Mouse (Mus musculus) layer of hippocampus, adult 8-10 months (tissue): ENCODE data around the gene Commd4. TPM values are rescaled to one million over a fixed set of nuclear protein-coding genes. Genes with fewer than 3 reads are reported as not detected.
A peak's percentile ranks its signal among the peaks of the same experiment; 100 is the strongest.
"Not testable (repeated sequence)": the region's sequence is repeated elsewhere in the genome, so short reads cannot be mapped to it uniquely, and the experiment has no call there.

Source experiments
- DNase-seq, 2 experiments: peaks; one replicate each; pipeline ENCODE4 v3.0.0; 2022; ENCODE audit warnings: low spot score in 2 of 2
- total RNA-seq, 4 experiments: library from RNA; stranded (reverse); gene quantifications; 2 replicates each; pipeline ENCODE4 v1.2.4; 2022

The Commd4 gene
- 10 to 100 TPM; 89.4 to 97.5 (median 92.1) TPM for total RNA-seq

GRCm38 (mm10) chr9:57158013-57158470, at the start of gene Commd4:
Gene Commd4 (minus strand): TSS chr9:57158331.
- DNase-seq: peak; percentile 94 to 95

DNA sequence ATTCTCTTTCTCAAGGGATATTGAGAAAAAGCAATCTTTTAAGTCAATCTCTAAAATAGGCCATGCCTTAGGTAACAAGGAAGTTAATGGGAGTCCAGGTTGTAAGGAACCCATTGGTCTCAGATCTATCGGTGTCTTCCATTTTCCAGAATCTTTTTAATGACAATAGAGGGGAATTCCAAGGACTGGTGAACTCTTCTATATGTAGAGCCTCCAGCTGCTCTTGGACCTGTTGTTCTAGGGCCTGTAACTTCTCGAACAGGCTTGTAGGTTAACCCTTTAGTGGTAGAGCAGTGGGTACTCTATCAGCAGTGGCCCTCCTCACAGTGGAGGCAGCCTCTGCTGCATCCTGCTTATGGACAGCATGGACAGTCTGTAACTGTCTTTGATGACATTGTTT, 48.8 kb upstream of the Commd4 start:
- no peak for DNase-seq

GRCm38 (mm10) chr9:57203571-57203970, 45.4 kb upstream of the Commd4 start:
- DNase-seq: not testable (repeated sequence)

DNA sequence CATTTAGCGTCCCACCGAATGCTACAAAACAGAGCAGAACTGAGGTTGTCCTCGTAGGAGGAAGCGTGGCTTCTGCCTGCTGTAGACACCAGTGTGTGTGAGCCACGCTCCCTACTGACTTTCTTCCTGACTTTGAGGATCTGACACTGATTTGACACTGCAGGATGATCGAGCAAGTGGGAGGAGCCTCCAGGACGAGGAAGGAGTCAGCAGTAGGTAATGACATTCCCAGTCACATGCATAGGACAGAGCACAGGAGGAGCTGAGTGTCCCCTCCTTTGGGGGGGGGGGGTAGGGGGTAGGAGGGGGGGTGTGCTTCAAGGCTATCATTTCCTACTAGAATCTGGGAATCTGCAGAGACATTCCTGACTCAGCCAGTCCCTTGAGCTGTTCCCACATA, 44.9 kb upstream of the Commd4 start:
- no peak for DNase-seq

DNA sequence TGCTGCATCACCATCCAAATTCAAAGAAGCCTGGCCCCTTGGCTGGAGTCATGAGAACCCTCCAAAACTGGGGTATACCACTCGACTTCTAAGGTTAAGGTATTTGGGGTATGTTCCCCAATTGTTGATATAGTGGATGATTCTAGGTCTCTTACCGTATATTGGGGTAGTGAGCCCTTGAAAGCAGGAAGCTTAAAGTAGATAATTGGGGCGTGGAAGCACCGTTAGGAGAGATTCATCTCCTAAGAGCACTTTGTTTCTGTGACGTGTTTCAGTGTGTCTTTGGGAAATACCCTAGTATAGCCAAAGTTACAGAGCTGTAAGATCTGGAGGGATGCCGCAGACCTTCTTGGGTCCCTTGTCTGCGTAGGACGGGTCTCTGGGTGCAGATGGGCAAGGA, 39.3 kb upstream of the Commd4 start:
- no peak for DNase-seq

DNA sequence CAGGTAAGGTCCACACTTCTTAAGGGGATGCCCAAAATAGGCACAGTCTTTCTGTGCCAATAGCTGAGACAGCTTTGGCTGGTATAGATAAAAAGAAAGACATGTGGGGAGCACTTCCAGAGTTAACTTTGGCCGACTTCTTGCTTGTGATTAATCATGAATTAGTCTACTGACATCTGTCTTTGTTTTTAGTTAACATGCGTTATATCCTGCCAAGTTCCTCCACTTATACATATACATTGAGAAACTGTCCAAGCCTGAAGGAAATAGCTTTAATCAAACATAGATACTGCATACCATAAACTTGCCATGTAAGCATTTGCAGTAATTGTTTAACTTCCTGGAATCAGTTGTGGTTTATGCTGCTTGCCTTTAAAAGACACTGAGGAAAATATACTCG, 38.6 kb upstream of the Commd4 start:
- no peak for DNase-seq

- no peak for DNase-seq
Measured at GRCm38 (mm10) chr9:57168411-57168810, 10.3 kb upstream of the Commd4 start.

- DNase-seq: no peak
Measured at GRCm38 (mm10) chr9:57166173-57166572, 8.0 kb upstream of the Commd4 start.

GRCm38 (mm10) chr9:57163137-57163536, 5.0 kb upstream of the Commd4 start:
- no peak for DNase-seq

- no peak for DNase-seq
Measured at GRCm38 (mm10) chr9:57162496-57162895, 4.4 kb upstream of the Commd4 start.

DNA sequence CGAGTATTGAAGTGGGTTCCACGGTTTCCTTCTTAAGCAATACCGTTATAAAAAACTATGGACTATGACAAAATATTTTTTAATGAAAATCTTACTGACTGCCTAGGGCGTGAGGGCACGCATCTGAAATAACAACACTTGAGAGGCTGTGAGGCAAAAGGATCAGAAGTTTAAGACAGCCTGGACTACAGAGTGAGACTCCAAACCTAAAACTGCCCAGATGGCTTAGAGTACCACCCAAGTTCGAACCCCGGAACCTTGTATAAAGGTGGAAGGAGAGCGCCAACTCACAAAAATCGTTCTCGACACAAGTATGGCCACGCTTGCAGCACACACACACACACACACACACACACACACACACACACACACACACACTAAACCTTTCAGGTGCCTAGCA, 375 bp upstream of the Commd4 start:
- no peak for DNase-seq

DNA sequence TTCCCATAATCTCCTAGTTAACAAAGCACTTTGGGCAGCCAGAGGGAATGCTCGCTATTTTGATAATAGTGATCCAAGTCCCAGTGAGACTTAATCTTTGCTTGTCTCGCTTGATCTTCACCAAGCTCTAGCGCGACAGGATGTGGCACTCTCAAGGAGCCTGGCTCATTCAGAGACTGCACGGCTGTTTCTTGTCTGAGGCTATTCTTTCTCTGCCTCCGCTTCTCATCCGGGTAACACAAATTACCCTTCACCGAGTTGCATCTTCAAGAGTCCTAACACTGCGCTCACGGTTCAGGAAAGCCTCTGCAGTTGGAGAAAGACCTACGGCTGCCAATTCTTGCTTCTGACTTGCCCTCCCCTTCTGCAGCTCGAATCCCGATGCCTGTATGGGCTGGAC, 632 bp downstream of the Commd4 start:
- no peak for DNase-seq

DNA sequence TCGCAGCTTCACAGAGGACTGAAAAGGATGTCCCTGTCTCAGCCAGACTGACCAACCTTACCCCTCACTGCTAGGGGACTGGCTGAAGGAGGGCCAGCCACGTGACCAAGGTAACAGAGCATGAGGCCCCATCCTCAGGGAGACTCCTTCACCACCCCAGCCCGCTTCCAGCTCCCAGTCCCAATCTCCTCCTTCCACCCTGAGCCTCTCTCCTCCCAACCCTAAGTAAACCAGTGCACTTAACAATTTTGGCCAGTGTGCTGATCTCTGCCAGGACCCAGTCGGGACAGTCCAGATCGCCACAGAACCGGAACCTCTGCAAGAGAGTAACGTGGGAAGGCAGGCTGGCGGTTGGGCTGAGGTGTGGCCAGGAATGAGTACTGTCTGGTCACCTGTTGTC, 1.3 kb downstream of the Commd4 start:
- DNase-seq: no peak

GRCm38 (mm10) chr9:57156383-57156782, 1.7 kb downstream of the Commd4 start:
- no peak for DNase-seq

GRCm38 (mm10) chr9:57152331-57152730, 5.8 kb downstream of the Commd4 start:
- no peak for DNase-seq

DNA sequence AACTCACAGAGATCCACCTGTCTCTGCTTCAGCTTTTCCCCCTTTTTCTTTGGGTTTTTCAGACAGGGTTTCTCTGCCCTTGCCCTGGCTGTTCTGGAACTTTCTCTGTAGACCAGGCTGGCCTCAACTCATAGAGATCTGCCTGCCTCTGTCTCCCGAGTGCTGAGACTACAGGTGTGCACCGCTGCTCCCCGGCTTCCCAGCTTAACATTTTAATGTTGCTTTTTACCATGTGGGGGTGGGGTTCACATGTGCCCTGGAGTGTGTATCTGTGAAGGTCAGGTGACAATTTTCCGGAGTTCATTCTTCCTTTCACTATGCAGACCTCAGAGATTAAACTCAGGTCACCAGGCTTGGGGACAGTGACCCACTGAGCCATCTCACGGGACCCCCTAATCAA, 7.9 kb downstream of the Commd4 start:
- DNase-seq: no peak

DNA sequence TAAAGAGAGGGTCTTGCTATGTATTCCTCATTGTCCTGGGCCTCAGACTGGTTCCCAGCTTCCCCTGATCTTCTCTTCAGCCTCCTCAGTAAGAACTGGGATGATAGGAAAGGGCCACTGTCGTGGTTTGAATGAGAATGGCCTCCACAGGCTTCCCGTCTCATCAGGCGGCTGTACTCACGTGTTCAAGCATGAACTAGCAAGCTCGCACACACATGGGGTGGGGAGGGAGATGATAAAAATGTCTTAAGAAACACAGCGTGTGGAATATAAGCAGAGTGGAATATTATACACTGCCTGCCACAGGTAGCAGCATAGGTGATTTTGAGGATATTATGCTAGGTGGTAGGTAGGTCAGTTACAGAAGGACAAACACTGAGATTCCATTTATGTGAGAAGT, 9.1 kb downstream of the Commd4 start:
- no peak for DNase-seq

DNA sequence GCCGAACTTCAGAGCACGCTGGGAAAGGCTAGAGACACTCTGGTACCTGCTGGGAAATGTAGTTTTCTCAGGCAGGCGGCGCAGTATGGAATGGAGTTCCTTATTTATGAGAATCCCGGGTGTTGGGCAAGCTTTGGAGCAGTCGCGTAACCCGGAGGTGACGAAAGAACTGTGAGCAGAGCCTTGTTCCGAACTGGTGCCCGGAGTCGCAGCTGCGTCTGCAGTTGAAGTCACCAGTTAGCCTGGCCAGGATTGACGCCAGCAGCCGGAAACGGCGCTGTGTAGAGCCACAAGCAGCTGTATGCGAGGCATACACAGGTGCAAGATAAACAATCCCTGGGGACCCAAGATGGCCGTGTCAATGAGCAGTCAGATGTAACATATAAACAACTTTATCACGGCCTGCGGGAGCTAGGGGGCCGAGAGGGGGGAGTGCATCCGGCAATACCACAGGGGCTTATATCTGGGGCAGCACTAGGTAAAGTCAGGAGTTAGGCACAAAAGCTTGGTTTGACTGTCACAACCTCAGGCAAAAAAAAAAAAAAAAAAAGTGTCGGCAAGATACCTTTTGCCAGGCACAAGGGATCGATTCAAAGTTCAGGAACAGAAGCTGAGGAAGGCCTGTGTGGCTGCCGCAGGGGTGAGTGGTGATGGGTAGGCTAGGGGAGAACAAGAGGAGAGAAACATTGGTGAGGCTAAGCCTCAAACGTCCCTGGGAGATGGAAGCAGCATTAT, 9.8 kb downstream of the Commd4 start, which contains the start of gene Neil1:
Gene Neil1, minus strand, starts transcription at position 162 of the 735 bp plus-strand sequence.
- peak; percentile 91 to 93 for DNase-seq

- DNase-seq: peak in 1 of 2 experiments; percentile 43
Measured at GRCm38 (mm10) chr9:57147205-57148143, 10.7 kb downstream of the Commd4 start.

DNA sequence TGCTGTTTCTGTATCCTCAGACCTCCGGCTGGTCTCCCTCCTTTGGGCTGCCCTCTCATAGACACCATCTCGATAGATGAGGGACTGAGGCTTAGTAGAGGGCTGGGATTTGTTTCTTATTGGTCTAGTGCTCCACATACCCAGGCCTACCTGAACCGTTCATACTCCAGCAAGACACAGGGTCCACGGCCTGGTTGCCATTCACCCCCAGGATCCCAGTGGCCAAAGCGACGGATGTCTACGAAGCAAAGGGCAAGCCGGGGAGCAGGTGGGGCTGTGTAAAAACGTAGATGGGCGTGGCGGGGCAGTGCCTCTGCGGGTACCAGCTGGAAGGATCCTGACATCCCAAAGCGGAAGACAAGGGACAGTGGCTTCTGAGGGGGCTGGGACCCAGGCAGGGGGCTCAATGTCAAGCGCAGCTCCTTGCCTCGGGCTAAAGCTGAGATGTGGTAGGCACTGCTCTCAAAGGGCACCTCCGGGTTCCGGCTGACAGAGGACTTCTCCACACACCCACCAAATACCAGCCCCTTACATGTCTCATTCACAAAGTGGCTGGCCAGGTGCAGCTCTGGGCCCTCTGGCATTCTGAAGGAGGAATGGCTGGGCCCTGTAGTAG, 11.6 kb downstream of the Commd4 start:
- DNase-seq: no peak

GRCm38 (mm10) chr9:57144830-57145229, 13.3 kb downstream of the Commd4 start:
- no peak for DNase-seq

DNA sequence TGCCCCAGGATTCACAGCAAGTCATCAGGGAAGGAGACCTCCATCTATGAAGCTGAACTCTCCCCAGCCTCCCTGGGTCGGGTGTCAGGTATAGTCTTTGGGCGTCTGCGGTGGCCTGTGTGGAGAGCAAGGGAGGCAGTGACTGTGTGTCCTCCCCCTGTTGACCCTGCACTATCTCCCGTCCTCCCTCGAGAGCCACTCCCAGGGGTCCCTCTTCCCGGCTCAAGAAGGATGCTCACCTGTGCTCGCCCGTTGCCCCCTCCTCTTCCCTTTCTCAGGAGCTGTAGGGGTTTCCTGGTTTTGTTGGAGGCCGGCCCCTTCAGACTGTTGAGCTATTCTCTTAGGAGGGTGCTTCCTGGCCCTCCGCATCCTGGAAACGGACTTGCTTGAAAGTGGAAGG, 14.9 kb downstream of the Commd4 start:
- no peak for DNase-seq
